Mouse (Mus musculus): Measurements from ENCODE around the gene Yif1a. TPM values are rescaled to one million over a fixed set of nuclear protein-coding genes. Genes with fewer than 3 reads are reported as not detected.

The Yif1a gene
- total RNA-seq, 1 experiment from 2014 or later = 68.2 TPM

- DNase-seq = no peak
Measured at GRCm38 (mm10) chr19:5122492-5122891, 34.2 kb downstream of the Yif1a start.

- DNase-seq = no peak
Measured at GRCm38 (mm10) chr19:5123241-5123640, 34.9 kb downstream of the Yif1a start.

- no peak for DNase-seq
Measured at GRCm38 (mm10) chr19:5124055-5124614, 35.8 kb downstream of the Yif1a start.

- DNase-seq = no peak
Measured at GRCm38 (mm10) chr19:5129770-5130169, 41.4 kb downstream of the Yif1a start.

GRCm38 (mm10) chr19:5131237-5131636 is 42.9 kb downstream of the Yif1a start:
- DNase-seq = no peak

- DNase-seq = peak; percentile 41
Measured at GRCm38 (mm10) chr19:5139640-5140039, 51.3 kb downstream of the Yif1a start.

Other genes starting within 250 kb of the Yif1a start
- gene Ccs, start 249.2 kb upstream of the Yif1a start, total RNA-seq (2021) = 107 and 128 TPM in 2 replicates
- 0.15 TPM in 1 of 2 replicates, not detected in the other for gene Ccdc87, start 249.2 kb upstream of the Yif1a start, total RNA-seq (2021)
- 361 and 398 TPM in 2 replicates for gene Ctsf, start 233.4 kb upstream of the Yif1a start, total RNA-seq (2021)
- 0.58 and 0.71 TPM in 2 replicates for gene Actn3, start 210.6 kb upstream of the Yif1a start, total RNA-seq (2021)
- 21.0 and 23.3 TPM in 2 replicates for gene Zdhhc24, start 209.9 kb upstream of the Yif1a start, total RNA-seq (2021)
- gene Bbs1, start 181.9 kb upstream of the Yif1a start, total RNA-seq (2021) = 8.4 and 12.3 TPM in 2 replicates
- gene Dpp3, start 160.3 kb upstream of the Yif1a start, total RNA-seq (2021) = 102 and 126 TPM in 2 replicates
- 8.4 and 11.4 TPM in 2 replicates for gene Peli3, start 145.4 kb upstream of the Yif1a start, total RNA-seq (2021)
- gene Mrpl11, start 126.4 kb upstream of the Yif1a start, total RNA-seq (2021) = 51.7 and 51.8 TPM in 2 replicates
- gene Npas4, start 98.2 kb upstream of the Yif1a start, total RNA-seq (2021) = 0.33 and 0.43 TPM in 2 replicates
- gene Slc29a2, start 64.7 kb upstream of the Yif1a start, total RNA-seq (2021) = 4.9 and 5.0 TPM in 2 replicates
- 16.3 and 41.8 TPM in 2 replicates for gene B4gat1, start 49.7 kb upstream of the Yif1a start, total RNA-seq (2021)
- gene AC124502.3, start 49.6 kb upstream of the Yif1a start, total RNA-seq (2021) = 1.7 and 9.8 TPM in 2 replicates
- gene Brms1, start 47.2 kb upstream of the Yif1a start, total RNA-seq (2021) = 21.6 and 32.0 TPM in 2 replicates
- 5.9 and 6.0 TPM in 2 replicates for gene Rin1, start 38.1 kb upstream of the Yif1a start, total RNA-seq (2021)
- 10.0 and 12.7 TPM in 2 replicates for gene Cd248, start 20.5 kb upstream of the Yif1a start, total RNA-seq (2021)
- gene Tmem151a, start 3.0 kb upstream of the Yif1a start, total RNA-seq (2021) = 1.3 and 1.4 TPM in 2 replicates
- gene Cnih2, start 10.0 kb downstream of the Yif1a start, total RNA-seq (2021) = 1.1 and 2.7 TPM in 2 replicates
- 165 and 186 TPM in 2 replicates for gene Rab1b, start 18.5 kb downstream of the Yif1a start, total RNA-seq (2021)
- gene Klc2, start 30.0 kb downstream of the Yif1a start, total RNA-seq (2021) = 47.3 and 54.2 TPM in 2 replicates
- 18.0 and 26.9 TPM in 2 replicates for gene Pacs1, start 184.6 kb downstream of the Yif1a start, total RNA-seq (2021)
- 175 and 194 TPM in 2 replicates for gene Sf3b2, start 206.9 kb downstream of the Yif1a start, total RNA-seq (2021)
- not detected in 2 replicates for gene Gal3st3, start 209.8 kb downstream of the Yif1a start, total RNA-seq (2021)
- not detected in 2 replicates for gene Catsper1, start 247.2 kb downstream of the Yif1a start, total RNA-seq (2021)

All from adrenal gland, postnatal 25 days (tissue).